Mouse (Mus musculus): ENCODE results near the gene Vmn1r1. TPM values are rescaled to one million over a fixed set of nuclear protein-coding genes. Genes with fewer than 3 reads are reported as not detected.
A peak's percentile ranks its signal among the peaks of the same experiment; 100 is the strongest.

Gene Vmn1r1
- polyA plus RNA-seq, 1 experiment = not detected

GRCm38 (mm10) chr1:182113131-182113530 is 51.2 kb downstream of the Vmn1r1 start:
- no peak overlapping the region for H3K4me3 ChIP-seq (ENCODE audit: insufficient read depth, low read length)
- TF ChIP-seq POLR2A (IDR thresholded peaks at IDR 0.05; ENCODE audit: borderline replicate concordance, low read depth, low read length) (no peak), CTCF (IDR thresholded peaks at IDR 0.05; ENCODE audit: low read depth, low read length) (no peak)
- H3K4me1 ChIP-seq (ENCODE audit: control insufficient read depth, insufficient read depth, low read length) = peaks cover 12% of the 10 kb centered on the region
- no peak overlapping the region for H3K27ac ChIP-seq (ENCODE audit: insufficient read depth, low read depth, low read length)

- Histone ChIP-seq H3K4me3 (ENCODE audit: insufficient read depth, low read length) (no peak overlapping the region), H3K4me1 (ENCODE audit: control insufficient read depth, insufficient read depth, low read length) (peaks cover 20% of the 10 kb centered on the region), H3K27ac (ENCODE audit: insufficient read depth, low read depth, low read length) (no peak overlapping the region)
- TF ChIP-seq CTCF (IDR thresholded peaks at IDR 0.05; ENCODE audit: low read depth, low read length) (no peak), POLR2A (IDR thresholded peaks at IDR 0.05; ENCODE audit: borderline replicate concordance, low read depth, low read length) (no peak)
These were observed 51.9 kb downstream of the Vmn1r1 start for GRCm38 (mm10) chr1:182112385-182112784.

- peaks cover 22% of the 10 kb centered on the region for H3K4me1 ChIP-seq (ENCODE audit: control insufficient read depth, insufficient read depth, low read length)
- H3K27ac ChIP-seq (ENCODE audit: insufficient read depth, low read depth, low read length) = no peak overlapping the region
- no peak for TF ChIP-seq CTCF (IDR thresholded peaks at IDR 0.05; ENCODE audit: low read depth, low read length)
- H3K4me3 ChIP-seq (ENCODE audit: insufficient read depth, low read length) = no peak overlapping the region
These were observed 52.6 kb downstream of the Vmn1r1 start for GRCm38 (mm10) chr1:182111386-182112317.

- H3K27ac ChIP-seq (ENCODE audit: insufficient read depth, low read depth, low read length) = no peak overlapping the region
- H3K4me3 ChIP-seq (ENCODE audit: insufficient read depth, low read length) = no peak overlapping the region
- TF ChIP-seq POLR2A (IDR thresholded peaks at IDR 0.05; ENCODE audit: borderline replicate concordance, low read depth, low read length) (no peak), CTCF (IDR thresholded peaks at IDR 0.05; ENCODE audit: low read depth, low read length) (no peak)
- peaks cover 22% of the 10 kb centered on the region for H3K4me1 ChIP-seq (ENCODE audit: control insufficient read depth, insufficient read depth, low read length)
These were observed 53.4 kb downstream of the Vmn1r1 start for GRCm38 (mm10) chr1:182110708-182111385.

- no peak overlapping the region for H3K27ac ChIP-seq (ENCODE audit: insufficient read depth, low read depth, low read length)
- H3K4me1 ChIP-seq (ENCODE audit: control insufficient read depth, insufficient read depth, low read length) = peaks cover 22% of the 10 kb centered on the region
- no peak overlapping the region for H3K4me3 ChIP-seq (ENCODE audit: insufficient read depth, low read length)
- no peak for TF ChIP-seq CTCF (IDR thresholded peaks at IDR 0.05; ENCODE audit: low read depth, low read length)
- no peak for TF ChIP-seq POLR2A (IDR thresholded peaks at IDR 0.05; ENCODE audit: borderline replicate concordance, low read depth, low read length)
These were observed 54.1 kb downstream of the Vmn1r1 start for GRCm38 (mm10) chr1:182110185-182110584.

GRCm38 (mm10) chr1:182108397-182109099 is 55.7 kb downstream of the Vmn1r1 start:
- no peak for TF ChIP-seq CTCF (IDR thresholded peaks at IDR 0.05; ENCODE audit: low read depth, low read length)
- no peak for TF ChIP-seq POLR2A (IDR thresholded peaks at IDR 0.05; ENCODE audit: borderline replicate concordance, low read depth, low read length)
- peak overlapping the region; percentile 84 for H3K27ac ChIP-seq (ENCODE audit: insufficient read depth, low read depth, low read length)
- H3K4me1 ChIP-seq (ENCODE audit: control insufficient read depth, insufficient read depth, low read length) = peaks cover 22% of the 10 kb centered on the region
- H3K4me3 ChIP-seq (ENCODE audit: insufficient read depth, low read length) = peak overlapping the region; percentile 27

GRCm38 (mm10) chr1:182107251-182107650 is 57.0 kb downstream of the Vmn1r1 start:
- no peak for TF ChIP-seq CTCF (IDR thresholded peaks at IDR 0.05; ENCODE audit: low read depth, low read length)
- TF ChIP-seq POLR2A (IDR thresholded peaks at IDR 0.05; ENCODE audit: borderline replicate concordance, low read depth, low read length) = no peak
- Histone ChIP-seq H3K27ac (ENCODE audit: insufficient read depth, low read depth, low read length) (no peak overlapping the region), H3K4me3 (ENCODE audit: insufficient read depth, low read length) (no peak overlapping the region), H3K4me1 (ENCODE audit: control insufficient read depth, insufficient read depth, low read length) (peaks cover 27% of the 10 kb centered on the region)

- Histone ChIP-seq H3K4me1 (ENCODE audit: control insufficient read depth, insufficient read depth, low read length) (peaks cover 26% of the 10 kb centered on the region), H3K27ac (ENCODE audit: insufficient read depth, low read depth, low read length) (no peak overlapping the region), H3K4me3 (ENCODE audit: insufficient read depth, low read length) (no peak overlapping the region)
- TF ChIP-seq POLR2A (IDR thresholded peaks at IDR 0.05; ENCODE audit: borderline replicate concordance, low read depth, low read length) (no peak), CTCF (IDR thresholded peaks at IDR 0.05; ENCODE audit: low read depth, low read length) (no peak)
These were observed 59.3 kb downstream of the Vmn1r1 start for GRCm38 (mm10) chr1:182105023-182105422.

Other genes starting within 250 kb of the Vmn1r1 start
- gene Enah, start 144.5 kb downstream of the Vmn1r1 start, polyA plus RNA-seq (2012; ENCODE audit: insufficient read depth, insufficient read length, missing spikeins) = 3.5 and 4.0 TPM in 2 replicates
- 81.0 and 100 TPM in 2 replicates for gene Srp9, start 39.7 kb downstream of the Vmn1r1 start, polyA plus RNA-seq (2012; ENCODE audit: insufficient read depth, insufficient read length, missing spikeins)
- gene Degs1, start 118.3 kb upstream of the Vmn1r1 start, polyA plus RNA-seq (2012; ENCODE audit: insufficient read depth, insufficient read length, missing spikeins) = 206 and 226 TPM in 2 replicates
- 18.6 and 23.6 TPM in 2 replicates for gene Fbxo28, start 177.1 kb upstream of the Vmn1r1 start, polyA plus RNA-seq (2012; ENCODE audit: insufficient read depth, insufficient read length, missing spikeins)
- gene Trp53bp2, start 244.7 kb upstream of the Vmn1r1 start, polyA plus RNA-seq (2012; ENCODE audit: insufficient read depth, insufficient read length, missing spikeins) = 10.9 and 12.5 TPM in 2 replicates